Mouse (Mus musculus) midbrain, embryonic 14.5 days (tissue): ENCODE results near the gene Tlr4. TPM values are rescaled to one million over a fixed set of nuclear protein-coding genes. Genes with fewer than 3 reads are reported as not detected.
A peak's percentile ranks its signal among the peaks of the same experiment; 100 is the strongest.

Source experiments
- ATAC-seq: fragments of 200-750 bp; cut with Nextera tagmentation; 2 replicates; pipeline ENCODE4 v1.8.0; 2017; ENCODE audit warnings: moderate number of reproducible peaks, moderate library complexity; ENCODE audit not compliant: low FRiP score, low TSS enrichment
- DNase-seq: peaks from one replicate; pipeline ENCODE4 v3.0.0-alpha.2; 2015
- H3K27ac ChIP-seq: fragments of 300-500 bp; sonication (generic); replicated peaks from 2 replicates; pipeline ENCODE4 v1.5.1; 2014; ENCODE audit warnings: mild to moderate bottlenecking, low read depth, low read length, moderate library complexity
- H3K27me3 ChIP-seq: fragments of 300-500 bp; sonication (generic); 2 replicates; pipeline ENCODE4 v1.6.1; 2014; ENCODE audit warnings: low read length, control low read depth, mixed read lengths; ENCODE audit not compliant: control insufficient read depth, insufficient read depth
- H3K36me3 ChIP-seq: fragments of 300-500 bp; sonication (generic); 2 replicates; pipeline ENCODE4 v1.6.1; 2014; ENCODE audit warnings: low read length, control low read depth; ENCODE audit not compliant: control insufficient read depth, insufficient read depth
- H3K4me1 ChIP-seq: fragments of 300-500 bp; sonication (generic); 2 replicates; pipeline ENCODE4 v1.6.1; 2014; ENCODE audit warnings: mild to moderate bottlenecking, antibody characterized with exemption, low read length, control low read depth; ENCODE audit not compliant: control insufficient read depth, insufficient read depth
- H3K4me2 ChIP-seq: fragments of 300-500 bp; sonication (generic); 2 replicates; pipeline ENCODE4 v1.6.1; 2014; ENCODE audit warnings: mild to moderate bottlenecking, low read length, moderate library complexity
- H3K4me3 ChIP-seq: fragments of 300-500 bp; sonication (generic); replicated peaks from 2 replicates; pipeline ENCODE4 v1.5.1; 2014; ENCODE audit warnings: low read depth, low read length
- H3K9ac ChIP-seq: fragments of 300-500 bp; sonication (generic); replicated peaks from 2 replicates; pipeline ENCODE4 v1.6.1; 2014; ENCODE audit warnings: mild to moderate bottlenecking, low read length, moderate library complexity
- H3K9me3 ChIP-seq: fragments of 300-500 bp; sonication (generic); 2 replicates; pipeline ENCODE4 v1.6.1; 2016; ENCODE audit warnings: low read length, control low read depth, mixed read lengths; ENCODE audit not compliant: control insufficient read depth
- WGBS: fragments of 180-500 bp; shearing (Covaris S2); extraction: QIAGEN DNeasy Blood & Tissue Kit; methylation state at CpG from one replicate; pipeline ENCODE4 v1.1.7; 2014; 5-methylcytosine and 5-hydroxymethylcytosine counted together
- polyA plus RNA-seq: library from polyadenylated mRNA; unstranded; fragments of >200 nt; fragmentation: Nextera tagmentation; extraction: Ambion mirVana; gene quantifications from 2 replicates; pipeline ENCODE4 v1.2.1, GENCODE M21; 2014

The Tlr4 gene
- polyA plus RNA-seq, 1 experiment from 2014 or later, result 1.3 TPM

- Histone ChIP-seq H3K4me3 (no peak overlapping the region), H3K27me3 (no peaks in the 10 kb centered on the region), H3K36me3 (no peaks in the 10 kb centered on the region), H3K4me2 (no peak overlapping the region), H3K9me3 (no peaks in the 10 kb centered on the region), H3K27ac (no peak overlapping the region), H3K9ac (no peak overlapping the region), H3K4me1 (0 out of 2 replicates have a peak, but pooled peaks cover 5% of the 10 kb centered on the region)
- ATAC-seq (no peak), DNase-seq (no peak)
- 59% methylated on average over 3 of the region's 3 CpGs for WGBS
These were observed 92.4 kb downstream of the Tlr4 start for GRCm38 (mm10) chr4:66919630-66920372.

- WGBS, result 57% methylated on average over 3 of the region's 3 CpGs
- ATAC-seq (peak; percentile 44; the same call in 1 of the 2 replicates), DNase-seq (peak; percentile 85)
- no peak overlapping the region for H3K4me3 ChIP-seq
- no peak overlapping the region for H3K27ac ChIP-seq
- H3K36me3 ChIP-seq, result no peaks in the 10 kb centered on the region
- H3K9ac ChIP-seq, result no peak overlapping the region
- no peak overlapping the region for H3K4me2 ChIP-seq
- H3K4me1 ChIP-seq, result 0 out of 2 replicates have a peak, but pooled peaks cover 5% of the 10 kb centered on the region
- H3K9me3 ChIP-seq, result no peaks in the 10 kb centered on the region
- no peaks in the 10 kb centered on the region for H3K27me3 ChIP-seq
These were observed 96.4 kb downstream of the Tlr4 start for GRCm38 (mm10) chr4:66923616-66924276.

- WGBS, result 40% methylated on average over 4 of the region's 4 CpGs
- Histone ChIP-seq H3K9ac (no peak overlapping the region), H3K4me2 (no peak overlapping the region), H3K4me3 (no peak overlapping the region), H3K27me3 (no peaks in the 10 kb centered on the region), H3K4me1 (no peaks in the 10 kb centered on the region), H3K36me3 (no peaks in the 10 kb centered on the region), H3K27ac (no peak overlapping the region), H3K9me3 (no peaks in the 10 kb centered on the region)
- no peak for DNase-seq
- no peak for ATAC-seq
These were observed 98.7 kb downstream of the Tlr4 start for GRCm38 (mm10) chr4:66926066-66926465.

- Histone ChIP-seq H3K27ac (no peak overlapping the region), H3K4me3 (no peak overlapping the region), H3K27me3 (no peaks in the 10 kb centered on the region), H3K4me1 (no peaks in the 10 kb centered on the region), H3K9ac (no peak overlapping the region), H3K4me2 (no peak overlapping the region), H3K9me3 (no peaks in the 10 kb centered on the region), H3K36me3 (no peaks in the 10 kb centered on the region)
- ATAC-seq (no peak), DNase-seq (no peak)
- 68% methylated on average over 2 of the region's 2 CpGs for WGBS
These were observed 100.2 kb downstream of the Tlr4 start for GRCm38 (mm10) chr4:66927537-66928088.

- Histone ChIP-seq H3K27me3 (no peaks in the 10 kb centered on the region), H3K4me1 (no peaks in the 10 kb centered on the region), H3K9me3 (no peaks in the 10 kb centered on the region), H3K36me3 (no peaks in the 10 kb centered on the region), H3K27ac (no peak overlapping the region), H3K4me3 (no peak overlapping the region), H3K4me2 (no peak overlapping the region), H3K9ac (no peak overlapping the region)
- 73% methylated on average over 4 of the region's 4 CpGs for WGBS
- no peak for DNase-seq
- no peak for ATAC-seq
These were observed 111.2 kb downstream of the Tlr4 start for GRCm38 (mm10) chr4:66938489-66939061.

- Histone ChIP-seq H3K27ac (no peak overlapping the region), H3K4me2 (no peak overlapping the region), H3K9ac (no peak overlapping the region), H3K4me3 (no peak overlapping the region), H3K4me1 (no peaks in the 10 kb centered on the region), H3K27me3 (no peaks in the 10 kb centered on the region), H3K9me3 (no peaks in the 10 kb centered on the region), H3K36me3 (no peaks in the 10 kb centered on the region)
- DNase-seq (no peak), ATAC-seq (no peak)
- 88% methylated on average over 1 of the region's 1 CpGs for WGBS
These were observed 114.5 kb downstream of the Tlr4 start for GRCm38 (mm10) chr4:66941894-66942293.

GRCm38 (mm10) chr4:66943699-66944098 is 116.3 kb downstream of the Tlr4 start:
- no peaks in the 10 kb centered on the region for H3K27me3 ChIP-seq
- no peak for ATAC-seq
- no peaks in the 10 kb centered on the region for H3K9me3 ChIP-seq
- H3K4me1 ChIP-seq, result no peaks in the 10 kb centered on the region
- no peak overlapping the region for H3K9ac ChIP-seq
- H3K27ac ChIP-seq, result no peak overlapping the region
- DNase-seq, result no peak
- no peaks in the 10 kb centered on the region for H3K36me3 ChIP-seq
- H3K4me2 ChIP-seq, result no peak overlapping the region
- H3K4me3 ChIP-seq, result no peak overlapping the region

- Histone ChIP-seq H3K4me2 (no peak overlapping the region), H3K9me3 (no peaks in the 10 kb centered on the region), H3K9ac (no peak overlapping the region), H3K4me1 (no peaks in the 10 kb centered on the region), H3K27ac (no peak overlapping the region), H3K27me3 (no peaks in the 10 kb centered on the region), H3K36me3 (no peaks in the 10 kb centered on the region), H3K4me3 (no peak overlapping the region)
- DNase-seq (no peak), ATAC-seq (no peak)
- WGBS, result 54% methylated on average over 1 of the region's 1 CpGs
These were observed 120.3 kb downstream of the Tlr4 start for GRCm38 (mm10) chr4:66947657-66948056.
